In the genomic region with DNA sequence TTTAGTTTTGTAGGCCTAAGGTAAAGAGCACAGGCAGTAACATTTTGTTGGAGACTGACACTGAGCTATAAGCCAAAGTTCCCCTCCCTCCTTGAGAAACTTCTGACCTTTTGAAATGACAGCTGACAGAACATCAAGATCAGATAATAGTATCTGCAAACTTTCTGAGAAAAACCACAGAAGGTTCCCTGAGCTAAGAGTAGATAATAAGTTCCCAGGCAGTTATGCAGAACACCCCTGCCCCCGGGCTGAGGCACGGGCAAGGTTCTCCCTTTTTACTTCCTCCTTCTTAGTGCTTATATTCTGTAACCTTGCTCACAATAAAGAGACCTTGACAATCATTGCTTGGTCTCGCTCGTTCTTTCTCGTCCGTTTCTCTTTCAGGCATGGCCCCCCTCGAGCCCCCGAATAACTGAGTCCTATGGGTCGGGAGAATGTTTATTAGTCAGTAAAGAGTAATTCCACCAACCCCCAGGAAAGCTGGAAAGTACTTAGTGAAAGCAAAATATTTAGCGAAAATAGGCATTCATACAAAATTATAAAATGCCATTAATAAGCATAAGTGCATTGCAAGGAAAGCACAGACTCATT, we compare ENCODE assay signal across 19 mouse cellular contexts. TPM values are rescaled to one million over a fixed set of nuclear protein-coding genes. Genes with fewer than 3 reads are reported as not detected.
DNase-seq lines count a peak whose midpoint lies in the region; ATAC-seq and TF ChIP-seq lines count a peak whose summit lies in the region.
"Had no signal": no experiment of that assay in that cellular context is flagged by ENCODE, and none has a peak within 500 bp of the region (broad histone marks: within the 10 kb centered on the region; RNA-seq: fewer than 3 reads in every experiment).

No protein-coding gene starts in this region.

- no peak overlapping the region for H3K4me2 ChIP-seq in liver, postnatal 0 days (ENCODE audit: low read depth, low read length)
- H3K4me2 ChIP-seq: embryonic facial prominence, embryonic 15.5 days; forebrain, embryonic 13.5 days; hindbrain, embryonic 15.5 days; neural tube, embryonic 15.5 days had no signal

- no peaks in the 10 kb centered on the region for H3K36me3 ChIP-seq in liver, postnatal 0 days (replicated peaks; ENCODE audit: insufficient read depth, low read length)
- H3K36me3 ChIP-seq in splenic B cell, adult 2 months (ENCODE audit: control insufficient read depth, insufficient read depth, low read length, poor library complexity, severe bottlenecking) = no peaks in the 10 kb centered on the region
- H3K36me3 ChIP-seq: embryonic facial prominence, embryonic 15.5 days; hindbrain, embryonic 15.5 days; neural tube, embryonic 15.5 days had no signal

- DNase-seq in liver = peak; percentile 5
- no peak for DNase-seq in liver, postnatal 0 days
- peak; percentile 78 for DNase-seq in CD4-positive, CD25-positive, alpha-beta regulatory T cell, adult 2 months (ENCODE audit: low read depth, low spot score)
- DNase-seq in splenic B cell, adult 2 months (ENCODE audit: low read depth, low spot score) = peak; percentile 70
- no peak for DNase-seq in left cerebral cortex, adult 8-10 months (ENCODE audit: low spot score in 2 of 2)
- no peak for DNase-seq in right cerebral cortex, adult 2 months (ENCODE audit: low spot score in 2 of 2)
- DNase-seq in right cerebral cortex, postnatal 4 days = no peak
- DNase-seq: cerebellum, adult 18-20 months; gastrocnemius, postnatal 10 days; heart, postnatal 14 days; right cerebral cortex, postnatal 14 days had no signal

- no peak for TF ChIP-seq EP300 in liver, postnatal 0 days (IDR thresholded peaks at IDR 0.05; ENCODE audit: low read depth)

- no peak overlapping the region for H3K4me3 ChIP-seq in liver, postnatal 0 days (ENCODE audit: low read depth, low read length)
- H3K4me3 ChIP-seq: embryonic facial prominence, embryonic 15.5 days; forebrain, embryonic 13.5 days; hindbrain, embryonic 15.5 days; neural tube, embryonic 15.5 days had no signal

- WGBS in liver, postnatal 0 days (ENCODE audit: insufficient replicate concordance) = 66% methylated on average over 10 of the region's 10 CpGs

- H3K9me3 ChIP-seq in liver, postnatal 0 days (ENCODE audit: low read length) = no peaks in the 10 kb centered on the region
- H3K9me3 ChIP-seq: embryonic facial prominence, embryonic 15.5 days; hindbrain, embryonic 15.5 days; neural tube, embryonic 15.5 days had no signal

- no peak overlapping the region for H3K27ac ChIP-seq in liver, postnatal 0 days (ENCODE audit: low read depth)
- H3K27ac ChIP-seq: embryonic facial prominence, embryonic 15.5 days; forebrain, embryonic 13.5 days; hindbrain, embryonic 15.5 days; macrophage; neural tube, embryonic 15.5 days had no signal

- H3K9ac ChIP-seq in liver, postnatal 0 days (replicated peaks) = no peak overlapping the region
- H3K9ac ChIP-seq: embryonic facial prominence, embryonic 15.5 days; forebrain, embryonic 13.5 days; hindbrain, embryonic 15.5 days; neural tube, embryonic 15.5 days had no signal

- no peaks in the 10 kb centered on the region for H3K27me3 ChIP-seq in liver, postnatal 0 days (ENCODE audit: insufficient read depth, low read length)
- no peaks in the 10 kb centered on the region for H3K27me3 ChIP-seq in splenic B cell, adult 2 months (ENCODE audit: control insufficient read depth, insufficient read depth, low read length, poor library complexity, severe bottlenecking)
- H3K27me3 ChIP-seq: embryonic facial prominence, embryonic 15.5 days; forebrain, embryonic 13.5 days; hindbrain, embryonic 15.5 days; neural tube, embryonic 15.5 days had no signal

- ATAC-seq in liver, postnatal 0 days = no peak
- peak; percentile 55 for ATAC-seq in inflammation-experienced regulatory T-cells, adult 6 months
- ATAC-seq: forebrain, embryonic 13.5 days had no signal

- no peaks in the 10 kb centered on the region for H3K4me1 ChIP-seq in liver, postnatal 0 days (ENCODE audit: insufficient read depth)
- H3K4me1 ChIP-seq: embryonic facial prominence, embryonic 15.5 days; forebrain, embryonic 13.5 days had no signal

- TF ChIP-seq CTCF in liver, postnatal 0 days (IDR thresholded peaks at IDR 0.05; ENCODE audit: low read depth) = no peak

RNA-seq across cellular contexts. Expression of gene Gm10130, which starts 16.2 kb away (rescaled TPM):
- 0.62 TPM in 1 of 2 replicates, not detected in the other for polyA plus RNA-seq in liver, postnatal 0 days (2015; fragmentation: Nextera tagmentation; extraction: Ambion mirVana)
- polyA plus RNA-seq in inflammation-experienced regulatory T-cells, adult 6 months (2017; shearing (Covaris generic)) = 10 to 100 TPM in 1 of 3 experiments, 1 to 10 TPM in 1, not detected in 1; 6.4 to 21.2 TPM
- total RNA-seq in left cerebral cortex, adult 8-10 months (2022) = 1 to 10 TPM in 3 of 4 experiments, not detected in 1; 2.0 to 6.2 (median 3.9) TPM
- total RNA-seq: heart, postnatal 14 days; liver, adult 2 months; midbrain, postnatal 0 days had no signal
- polyA plus RNA-seq: liver, adult 2 months; macrophage; midbrain, postnatal 0 days had no signal

RNA-seq across cellular contexts. Expression of gene Gm14124, which starts 50.0 kb away (rescaled TPM):
- polyA plus RNA-seq in liver, postnatal 0 days (2015; fragmentation: Nextera tagmentation; extraction: Ambion mirVana) = not detected in 2 replicates
- under 1 TPM in 1 of 3 experiments, not detected in 2; 0.13 TPM for polyA plus RNA-seq in inflammation-experienced regulatory T-cells, adult 6 months (2017; shearing (Covaris generic))
- under 1 TPM; 0.15 to 0.33 (median 0.23) TPM for total RNA-seq in left cerebral cortex, adult 8-10 months (2022)
- total RNA-seq: heart, postnatal 14 days; liver, adult 2 months; midbrain, postnatal 0 days had no signal
- polyA plus RNA-seq: embryonic facial prominence, embryonic 15.5 days; forebrain, embryonic 13.5 days; liver, adult 2 months; macrophage; midbrain, postnatal 0 days had no signal

RNA-seq across cellular contexts. Expression of gene Gm21994, which starts 51.9 kb away (rescaled TPM):
- polyA plus RNA-seq in liver, postnatal 0 days (2015; fragmentation: Nextera tagmentation; extraction: Ambion mirVana) = 0.65 and 0.68 TPM in 2 replicates
- polyA plus RNA-seq in inflammation-experienced regulatory T-cells, adult 6 months (2017; shearing (Covaris generic)) = 10 to 100 TPM in 2 of 3 experiments, 1 to 10 TPM in 1; 9.2 to 25.1 (median 16.7) TPM
- 1 to 10 TPM; 6.3 to 8.1 (median 7.0) TPM for total RNA-seq in left cerebral cortex, adult 8-10 months (2022)

RNA-seq across cellular contexts. Expression of gene 3300002I08Rik, which starts 55.3 kb away (rescaled TPM):
- polyA plus RNA-seq in liver, postnatal 0 days (2015; fragmentation: Nextera tagmentation; extraction: Ambion mirVana) = 0.79 and 1.2 TPM in 2 replicates
- polyA plus RNA-seq in inflammation-experienced regulatory T-cells, adult 6 months (2017; shearing (Covaris generic)) = 10 to 100 TPM in 1 of 3 experiments, 1 to 10 TPM in 2; 7.1 to 15.9 (median 9.0) TPM
- total RNA-seq in left cerebral cortex, adult 8-10 months (2022) = 10 to 100 TPM in 2 of 4 experiments, 1 to 10 TPM in 2; 9.2 to 10.9 (median 9.7) TPM

Comparison
In these comparisons a context has a peak if more than half of its experiments do, and no peak if none do; other contexts are left out.
1. DNase-seq: peak in liver (single experiment), CD4-positive, CD25-positive, alpha-beta regulatory T cell, adult 2 months (single experiment) and splenic B cell, adult 2 months (single experiment); none in liver, postnatal 0 days (single experiment), left cerebral cortex, adult 8-10 months (0 of 2), right cerebral cortex, adult 2 months (0 of 2) and right cerebral cortex, postnatal 4 days (single experiment).